20 mouse cellular contexts compared by ENCODE assay signal in genomic region chr4:83380266-83380665, GRCm38 (mm10). TPM values are rescaled to one million over a fixed set of nuclear protein-coding genes. Genes with fewer than 3 reads are reported as not detected.
DNase-seq lines count a peak whose midpoint lies in the region; ATAC-seq lines count a peak whose summit lies in the region.
"Had no signal": no experiment of that assay in that cellular context is flagged by ENCODE, and none has a peak within 500 bp of the region (broad histone marks: within the 10 kb centered on the region; RNA-seq: fewer than 3 reads in every experiment).

No protein-coding gene starts in this region.

- H3K9me3 ChIP-seq in kidney, embryonic 14.5 days (ENCODE audit: control insufficient read depth, low read length): no peaks in the 10 kb centered on the region
- H3K9me3 ChIP-seq: forebrain, embryonic 13.5 days; heart, embryonic 10.5 days; hindbrain, embryonic 13.5 days; intestine, embryonic 15.5 days had no signal

- H3K4me1 ChIP-seq in brown adipose tissue, adult 24 weeks (ENCODE audit: control insufficient read depth, insufficient read depth, insufficient read length, low read length): peaks cover 3% of the 10 kb centered on the region
- no peaks in the 10 kb centered on the region for H3K4me1 ChIP-seq in kidney, embryonic 14.5 days (ENCODE audit: control insufficient read depth, insufficient read depth, low read length)
- H3K4me1 ChIP-seq: forebrain, embryonic 13.5 days; heart, embryonic 10.5 days; hindbrain, embryonic 13.5 days; intestine, embryonic 15.5 days had no signal

- no peak overlapping the region for H3K4me3 ChIP-seq in brown adipose tissue, adult 24 weeks (ENCODE audit: insufficient read depth, low read depth, low read length)
- H3K4me3 ChIP-seq in kidney, embryonic 14.5 days (ENCODE audit: low read length): no peak overlapping the region
- H3K4me3 ChIP-seq: forebrain, embryonic 13.5 days; heart, embryonic 10.5 days; hindbrain, embryonic 13.5 days; intestine, embryonic 15.5 days had no signal

- H3K27me3 ChIP-seq in kidney, embryonic 14.5 days (ENCODE audit: control insufficient read depth, insufficient read depth, low read length): no peaks in the 10 kb centered on the region
- H3K27me3 ChIP-seq: forebrain, embryonic 13.5 days; hindbrain, embryonic 13.5 days; intestine, embryonic 15.5 days had no signal

- WGBS in kidney, embryonic 14.5 days: 80% methylated on average over 4 of the region's 4 CpGs

- H3K4me2 ChIP-seq in kidney, embryonic 14.5 days (replicated peaks; ENCODE audit: low read depth, low read length): no peak overlapping the region
- H3K4me2 ChIP-seq: forebrain, embryonic 13.5 days; hindbrain, embryonic 13.5 days; intestine, embryonic 15.5 days; liver, embryonic 11.5 days had no signal

- ATAC-seq in kidney, embryonic 14.5 days (ENCODE audit: low FRiP score, low TSS enrichment): no peak
- ATAC-seq: forebrain, embryonic 13.5 days; intestine, embryonic 15.5 days; midbrain, embryonic 16.5 days had no signal

- no peaks in the 10 kb centered on the region for H3K36me3 ChIP-seq in kidney, embryonic 14.5 days (ENCODE audit: control insufficient read depth, insufficient read depth, low read length)
- H3K36me3 ChIP-seq: heart, embryonic 10.5 days; hindbrain, embryonic 13.5 days; intestine, embryonic 15.5 days had no signal

- intact Hi-C loops in left cerebral cortex, postnatal 36 days (cut with DNase I): no loop called here

- DNase-seq in adrenal gland, adult (ENCODE audit: inconsistent age in 2 of 2, low spot score in 1 of 2): peak; percentile 39 to 84
- no peak for DNase-seq in adrenal gland, postnatal 4 days (ENCODE audit: low spot score in 2 of 2)
- peak; percentile 6 for DNase-seq in urinary bladder, postnatal 25 days (ENCODE audit: low spot score)
- DNase-seq in urinary bladder, postnatal 10 days (ENCODE audit: low spot score): no peak
- DNase-seq in kidney, postnatal 10 days: no peak
- no peak for DNase-seq in left cerebral cortex, postnatal 36 days (ENCODE audit: low spot score in 2 of 2)
- DNase-seq: cerebellum, adult 9-11 months; gastrocnemius, postnatal 36 days; heart, postnatal 14 days; right cerebral cortex, postnatal 25 days; thymus, postnatal 14 days had no signal

- peak overlapping the region; percentile 91 for H3K27ac ChIP-seq in brown adipose tissue, adult 24 weeks (replicated peaks; ENCODE audit: low read depth, low read length)
- H3K27ac ChIP-seq in kidney, embryonic 14.5 days (ENCODE audit: low read depth, low read length): no peak overlapping the region
- H3K27ac ChIP-seq: forebrain, embryonic 13.5 days; heart, embryonic 10.5 days; hindbrain, embryonic 13.5 days; intestine, embryonic 15.5 days; kidney, postnatal 0 days had no signal

- no peak overlapping the region for H3K9ac ChIP-seq in kidney, embryonic 14.5 days (ENCODE audit: low read depth, low read length)
- H3K9ac ChIP-seq: forebrain, embryonic 13.5 days; hindbrain, embryonic 13.5 days; intestine, embryonic 15.5 days had no signal

RNA-seq across cellular contexts. Expression of gene Snapc3, which starts 37.3 kb away (rescaled TPM):
- 10 to 100 TPM; 33.4 to 39.2 TPM for total RNA-seq in adrenal gland, postnatal 4 days (2021)
- polyA plus RNA-seq in brown adipose tissue, adult 24 weeks (2012; ENCODE audit: insufficient read depth, insufficient read length, missing spikeins): 9.6 TPM in 2 replicates
- total RNA-seq in left cerebral cortex, postnatal 36 days (2021): 10 to 100 TPM; 30.9 to 43.3 TPM
- 45.0 and 51.3 TPM in 2 replicates for polyA plus RNA-seq in kidney, embryonic 14.5 days (2014; fragmentation: Nextera tagmentation; extraction: Ambion mirVana)

RNA-seq across cellular contexts. Expression of gene Ttc39b, which starts 56.2 kb away (rescaled TPM):
- 10 to 100 TPM; 16.7 to 22.3 TPM for total RNA-seq in adrenal gland, postnatal 4 days (2021)
- polyA plus RNA-seq in brown adipose tissue, adult 24 weeks (2012; ENCODE audit: insufficient read depth, insufficient read length, missing spikeins): 3.6 and 5.5 TPM in 2 replicates
- total RNA-seq in left cerebral cortex, postnatal 36 days (2021): 10 to 100 TPM; 59.7 to 62.8 TPM
- polyA plus RNA-seq in kidney, embryonic 14.5 days (2014; fragmentation: Nextera tagmentation; extraction: Ambion mirVana): 2.2 and 2.3 TPM in 2 replicates

Comparison
In these comparisons a context has a peak if more than half of its experiments do, and no peak if none do; other contexts are left out.
1. DNase-seq: peak in adrenal gland, adult (2 of 2) and urinary bladder, postnatal 25 days (single experiment); none in adrenal gland, postnatal 4 days (0 of 2), urinary bladder, postnatal 10 days (single experiment), kidney, postnatal 10 days (single experiment) and left cerebral cortex, postnatal 36 days (0 of 2).